Mouse (Mus musculus) testis, adult 2 months (tissue): Measurements from ENCODE around the gene Olfr883. TPM values are rescaled to one million over a fixed set of nuclear protein-coding genes. Genes with fewer than 3 reads are reported as not detected.

Experiments used
- H3K27ac ChIP-seq: fragments of 200-500 bp; 2 replicates; pipeline ENCODE4 v1.5.1; 2012; ENCODE audit warnings: low read depth, low read length; ENCODE audit not compliant: control insufficient read depth, insufficient read depth
- H3K27me3 ChIP-seq: fragments of 200-500 bp; 2 replicates; pipeline ENCODE4 v1.6.1; 2012; ENCODE audit warnings: mild to moderate bottlenecking, low read length, moderate library complexity; ENCODE audit not compliant: control insufficient read depth, insufficient read depth
- H3K36me3 ChIP-seq: fragments of 200-500 bp; 2 replicates; pipeline ENCODE4 v1.6.1; 2012; ENCODE audit warnings: mild to moderate bottlenecking, low read length; ENCODE audit not compliant: control insufficient read depth, insufficient read depth
- H3K4me1 ChIP-seq: fragments of 200-500 bp; 2 replicates; pipeline ENCODE4 v1.6.1; 2012; ENCODE audit warnings: low read length; ENCODE audit not compliant: control insufficient read depth, insufficient read depth
- H3K4me3 ChIP-seq: fragments of 200-500 bp; 2 replicates; pipeline ENCODE4 v1.5.1; 2012; ENCODE audit warnings: low read depth, mild to moderate bottlenecking, low read length, moderate library complexity, mixed read lengths; ENCODE audit not compliant: control insufficient read depth
- CTCF ChIP-seq: fragments of 200-500 bp; IDR thresholded peaks from 2 replicates; pipeline ENCODE4 v1.5.1; 2012; ENCODE audit warnings: low read depth, mild to moderate bottlenecking, inconsistent platforms, low read length, moderate library complexity; ENCODE audit not compliant: control insufficient read depth, insufficient read depth, insufficient replicate concordance
- POLR2A ChIP-seq: fragments of 200-500 bp; IDR thresholded peaks from 2 replicates; pipeline ENCODE4 v1.6.1; 2012; ENCODE audit warnings: low read depth, mild to moderate bottlenecking, inconsistent platforms, low read length, moderate library complexity; ENCODE audit not compliant: control insufficient read depth
- polyA plus RNA-seq: library from polyadenylated mRNA; depleted of rRNA; stranded (reverse); fragments of >200 nt; gene quantifications from 2 replicates; pipeline ENCODE4 v1.2.3, GENCODE M21; 2012; rRNA removed

Olfr883 gene
- polyA plus RNA-seq: not detected in 2 replicates

GRCm38 (mm10) chr9:38025508-38025907, at the start of gene Olfr883:
Gene Olfr883 (plus strand): TSS chr9:38025808.
- Histone ChIP-seq H3K4me1 (no peaks in the 10 kb centered on the region), H3K27me3 (no peaks in the 10 kb centered on the region), H3K4me3 (no peak within 1 kb of the TSS), H3K27ac (no peak within 1 kb of the TSS), H3K36me3 (no peaks in the 10 kb centered on the region)
- TF ChIP-seq POLR2A: no peak

GRCm38 (mm10) chr9:37991525-37991924, 34.1 kb upstream of the Olfr883 start, which contains the start of gene Olfr881:
Gene Olfr881 (plus strand): TSS chr9:37991825.
- no peaks in the 10 kb centered on the region for H3K27me3 ChIP-seq
- no peak within 1 kb of the TSS for H3K27ac ChIP-seq
- TF ChIP-seq CTCF (no peak), POLR2A (no peak)
- no peak within 1 kb of the TSS for H3K4me3 ChIP-seq
- H3K4me1 ChIP-seq: no peaks in the 10 kb centered on the region
- H3K36me3 ChIP-seq: no peaks in the 10 kb centered on the region

- Histone ChIP-seq H3K4me1 (no peaks in the 10 kb centered on the region), H3K4me3 (no peak overlapping the region), H3K27me3 (no peaks in the 10 kb centered on the region), H3K27ac (no peak overlapping the region), H3K36me3 (no peaks in the 10 kb centered on the region)
- TF ChIP-seq POLR2A (no peak), CTCF (no peak)
Observed at GRCm38 (mm10) chr9:37998581-37999204, 26.9 kb upstream of the Olfr883 start.

- no peaks in the 10 kb centered on the region for H3K27me3 ChIP-seq
- TF ChIP-seq POLR2A (no peak), CTCF (no peak)
- H3K4me1 ChIP-seq: no peaks in the 10 kb centered on the region
- H3K27ac ChIP-seq: no peak overlapping the region
- no peaks in the 10 kb centered on the region for H3K36me3 ChIP-seq
- no peak overlapping the region for H3K4me3 ChIP-seq
Observed at GRCm38 (mm10) chr9:38000021-38000420, 25.6 kb upstream of the Olfr883 start.

- no peak for TF ChIP-seq POLR2A
- no peak for TF ChIP-seq CTCF
- Histone ChIP-seq H3K4me3 (no peak within 1 kb of the TSS), H3K27ac (no peak within 1 kb of the TSS), H3K4me1 (no peaks in the 10 kb centered on the region), H3K36me3 (no peaks in the 10 kb centered on the region), H3K27me3 (no peaks in the 10 kb centered on the region)
Observed at GRCm38 (mm10) chr9:38046255-38046654, 20.6 kb downstream of the Olfr883 start, which contains the start of gene Olfr884. Gene Olfr884 (plus strand): TSS chr9:38046555.

GRCm38 (mm10) chr9:38061022-38061421, 35.4 kb downstream of the Olfr883 start, which contains the start of gene Olfr885:
Gene Olfr885 (plus strand): TSS chr9:38061322.
- Histone ChIP-seq H3K4me1 (no peaks in the 10 kb centered on the region), H3K27me3 (no peaks in the 10 kb centered on the region), H3K4me3 (no peak within 1 kb of the TSS), H3K27ac (no peak within 1 kb of the TSS), H3K36me3 (no peaks in the 10 kb centered on the region)
- TF ChIP-seq POLR2A (no peak), CTCF (no peak)

Other genes starting within 250 kb of the Olfr883 start
- gene Olfr876, start 222.8 kb upstream of the Olfr883 start, polyA plus RNA-seq: not detected in 2 replicates
- not detected in 2 replicates for gene Olfr877, start 171.5 kb upstream of the Olfr883 start, polyA plus RNA-seq
- not detected in 2 replicates for gene Olfr145, start 129.1 kb upstream of the Olfr883 start, polyA plus RNA-seq
- gene Olfr878, start 108.0 kb upstream of the Olfr883 start, polyA plus RNA-seq: not detected in 2 replicates
- not detected in 2 replicates for gene Olfr881, start 34.0 kb upstream of the Olfr883 start, polyA plus RNA-seq
- not detected in 2 replicates for gene Olfr884, start 20.7 kb downstream of the Olfr883 start, polyA plus RNA-seq
- not detected in 2 replicates for gene Olfr885, start 35.5 kb downstream of the Olfr883 start, polyA plus RNA-seq
- gene Olfr887, start 58.3 kb downstream of the Olfr883 start, polyA plus RNA-seq: not detected in 2 replicates
- gene Olfr888, start 82.3 kb downstream of the Olfr883 start, polyA plus RNA-seq: not detected in 2 replicates
- not detected in 2 replicates for gene Olfr889, start 89.4 kb downstream of the Olfr883 start, polyA plus RNA-seq
- gene Olfr890, start 116.7 kb downstream of the Olfr883 start, polyA plus RNA-seq: not detected in 2 replicates
- gene Olfr891, start 155.0 kb downstream of the Olfr883 start, polyA plus RNA-seq: not detected in 2 replicates
- 0.09 TPM in 1 of 2 replicates, not detected in the other for gene Olfr893, start 182.6 kb downstream of the Olfr883 start, polyA plus RNA-seq
- not detected in 2 replicates for gene Olfr894, start 192.2 kb downstream of the Olfr883 start, polyA plus RNA-seq
- gene Olfr143, start 227.0 kb downstream of the Olfr883 start, polyA plus RNA-seq: not detected in 2 replicates
- not detected in 2 replicates for gene Olfr895, start 242.0 kb downstream of the Olfr883 start, polyA plus RNA-seq